27 mouse cellular contexts compared by ENCODE assay signal in the genomic region with DNA sequence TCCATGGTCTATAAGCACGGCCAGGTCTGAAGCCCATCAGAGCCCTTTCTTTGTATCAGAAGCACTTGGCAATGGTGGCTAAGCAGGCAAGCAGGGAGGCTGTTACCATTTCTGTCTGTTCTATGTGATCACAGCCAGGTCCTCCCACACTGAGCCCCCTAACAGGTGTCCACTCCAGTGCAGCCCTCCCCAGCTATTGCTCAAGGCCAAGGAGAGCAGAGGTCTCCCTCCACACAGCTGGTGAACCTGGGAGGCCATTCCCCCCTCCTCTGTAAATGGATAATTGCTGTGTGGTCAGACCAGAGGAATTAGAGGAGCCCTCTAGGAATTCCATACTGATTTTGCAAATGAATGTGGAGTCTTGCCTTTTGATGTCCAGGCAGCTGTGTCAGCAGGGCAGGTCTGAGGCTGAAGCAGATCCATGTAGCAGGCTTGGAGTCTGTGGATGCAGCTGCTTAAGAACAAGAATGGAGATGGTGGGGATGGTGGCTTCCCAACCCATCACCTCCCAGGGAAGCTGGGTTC.
DNase-seq lines count a peak whose midpoint lies in the region; ATAC-seq lines count a peak whose summit lies in the region.
"Had no signal": no experiment of that assay in that cellular context is flagged by ENCODE, and none has a peak within 500 bp of the region (broad histone marks: within the 10 kb centered on the region; RNA-seq: fewer than 3 reads in every experiment).

No protein-coding gene starts in this region.

- H3K9ac ChIP-seq in kidney, embryonic 14.5 days (ENCODE audit: low read depth, low read length), result no peak overlapping the region
- H3K9ac ChIP-seq in limb, embryonic 13.5 days, result no peak overlapping the region
- H3K9ac ChIP-seq: embryonic facial prominence, embryonic 12.5 days; forebrain, postnatal 0 days; liver, embryonic 14.5 days; neural tube, embryonic 13.5 days had no signal

- ATAC-seq in kidney, embryonic 14.5 days (ENCODE audit: low FRiP score, low TSS enrichment), result peak; percentile 7; the same call in 1 of the 2 replicates
- ATAC-seq in limb, embryonic 13.5 days (ENCODE audit: low FRiP score, low read depth), result peak; percentile 26; the same call in 1 of the 2 replicates
- ATAC-seq: activated CD4-positive, CD25-positive, alpha-beta regulatory T cell, adult 4 months; CD4-positive, CD25-positive, alpha-beta regulatory T cell, adult 4 months; forebrain, postnatal 0 days; intestine, postnatal 0 days; midbrain, embryonic 16.5 days had no signal

- H3K36me3 ChIP-seq in kidney, embryonic 14.5 days (ENCODE audit: control insufficient read depth, insufficient read depth, low read length), result no peaks in the 10 kb centered on the region
- H3K36me3 ChIP-seq in limb, embryonic 13.5 days, result no peaks in the 10 kb centered on the region
- H3K36me3 ChIP-seq in limb, embryonic 10.5 days, result no peaks in the 10 kb centered on the region
- no peaks in the 10 kb centered on the region for H3K36me3 ChIP-seq in embryonic facial prominence, embryonic 10.5 days (replicated peaks)
- H3K36me3 ChIP-seq: embryonic facial prominence, embryonic 12.5 days; neural tube, embryonic 13.5 days had no signal

- H3K4me2 ChIP-seq in kidney, embryonic 14.5 days (replicated peaks; ENCODE audit: low read depth, low read length), result no peak overlapping the region
- H3K4me2 ChIP-seq in limb, embryonic 13.5 days (replicated peaks), result no peak overlapping the region
- H3K4me2 ChIP-seq: embryonic facial prominence, embryonic 12.5 days; neural tube, embryonic 13.5 days had no signal

- WGBS in kidney, embryonic 14.5 days, result 71% methylated on average over 1 of the region's 1 CpGs
- 60% methylated on average over 1 of the region's 1 CpGs for WGBS in limb, embryonic 13.5 days
- 77% methylated on average over 1 of the region's 1 CpGs for WGBS in limb, embryonic 10.5 days
- WGBS in embryonic facial prominence, embryonic 10.5 days, result 61% methylated on average over 1 of the region's 1 CpGs

- H3K27me3 ChIP-seq in kidney, embryonic 14.5 days (ENCODE audit: control insufficient read depth, insufficient read depth, low read length), result no peaks in the 10 kb centered on the region
- H3K27me3 ChIP-seq in limb, embryonic 13.5 days, result peaks cover 85% of the 10 kb centered on the region
- peaks cover 94% of the 10 kb centered on the region for H3K27me3 ChIP-seq in limb, embryonic 10.5 days (ENCODE audit: low read depth, poor library complexity, severe bottlenecking)
- H3K27me3 ChIP-seq in embryonic facial prominence, embryonic 10.5 days (replicated peaks; ENCODE audit: low read depth, poor library complexity, severe bottlenecking), result peaks cover 9% of the 10 kb centered on the region
- H3K27me3 ChIP-seq: embryonic facial prominence, embryonic 12.5 days; neural tube, embryonic 13.5 days had no signal

- DNase-seq in kidney, adult 18-20 months, result no peak
- no peak for DNase-seq in limb, embryonic 10.5 days (ENCODE audit: low spot score)
- peak; percentile 59 for DNase-seq in embryonic facial prominence, embryonic 10.5 days (ENCODE audit: low spot score)
- DNase-seq in adrenal gland, postnatal 36 days, result no peak
- DNase-seq in adrenal gland, postnatal 14 days, result no peak
- DNase-seq: adrenal gland, adult 2 months; cerebellum, adult 8-10 months; cerebellum, postnatal 25 days; forebrain, postnatal 0 days; heart, postnatal 14 days; layer of hippocampus, postnatal 36 days; left cerebral cortex, postnatal 4 days; liver; lung, adult 2 months; right cerebral cortex, postnatal 4 days; thymus, adult 2 months; thymus, postnatal 36 days had no signal

- peaks cover 16% of the 10 kb centered on the region for H3K4me1 ChIP-seq in kidney, embryonic 14.5 days (ENCODE audit: control insufficient read depth, insufficient read depth, low read length)
- H3K4me1 ChIP-seq in limb, embryonic 13.5 days, result peaks cover 50% of the 10 kb centered on the region
- peaks cover 40% of the 10 kb centered on the region for H3K4me1 ChIP-seq in limb, embryonic 10.5 days
- peaks cover 45% of the 10 kb centered on the region for H3K4me1 ChIP-seq in embryonic facial prominence, embryonic 10.5 days
- H3K4me1 ChIP-seq: neural tube, embryonic 13.5 days had no signal

- H3K4me3 ChIP-seq in kidney, embryonic 14.5 days (ENCODE audit: low read length), result no peak overlapping the region
- H3K4me3 ChIP-seq in limb, embryonic 13.5 days, result no peak overlapping the region
- H3K4me3 ChIP-seq in limb, embryonic 10.5 days, result no peak overlapping the region
- no peak overlapping the region for H3K4me3 ChIP-seq in embryonic facial prominence, embryonic 10.5 days
- H3K4me3 ChIP-seq: embryonic facial prominence, embryonic 12.5 days; neural tube, embryonic 13.5 days had no signal

- H3K9me3 ChIP-seq in kidney, embryonic 14.5 days (ENCODE audit: control insufficient read depth, low read length), result no peaks in the 10 kb centered on the region
- no peaks in the 10 kb centered on the region for H3K9me3 ChIP-seq in limb, embryonic 13.5 days
- H3K9me3 ChIP-seq in limb, embryonic 10.5 days (replicated peaks), result no peaks in the 10 kb centered on the region
- no peaks in the 10 kb centered on the region for H3K9me3 ChIP-seq in embryonic facial prominence, embryonic 10.5 days
- H3K9me3 ChIP-seq: embryonic facial prominence, embryonic 12.5 days; neural tube, embryonic 13.5 days had no signal

- H3K27ac ChIP-seq in kidney, embryonic 14.5 days (ENCODE audit: low read depth, low read length), result no peak overlapping the region
- H3K27ac ChIP-seq in limb, embryonic 13.5 days, result no peak overlapping the region
- no peak overlapping the region for H3K27ac ChIP-seq in limb, embryonic 10.5 days
- peak overlapping the region; percentile 58 for H3K27ac ChIP-seq in embryonic facial prominence, embryonic 10.5 days (replicated peaks)
- H3K27ac ChIP-seq: embryonic facial prominence, embryonic 12.5 days; liver, embryonic 14.5 days; macrophage; neural tube, embryonic 13.5 days had no signal
